Mouse (Mus musculus) cerebellum, adult 9-10 months (tissue): ENCODE measurements at regions not wholly inside any gene's neighbourhood (a gene's known extent, or its start where the extent isn't known, plus 50 kb on each side); places are given as distances from the start of the nearest gene placed in this dataset.

ENCODE experiments used
- DNase-seq: peaks from one replicate; pipeline ENCODE4 v3.0.0; 2022

DNA sequence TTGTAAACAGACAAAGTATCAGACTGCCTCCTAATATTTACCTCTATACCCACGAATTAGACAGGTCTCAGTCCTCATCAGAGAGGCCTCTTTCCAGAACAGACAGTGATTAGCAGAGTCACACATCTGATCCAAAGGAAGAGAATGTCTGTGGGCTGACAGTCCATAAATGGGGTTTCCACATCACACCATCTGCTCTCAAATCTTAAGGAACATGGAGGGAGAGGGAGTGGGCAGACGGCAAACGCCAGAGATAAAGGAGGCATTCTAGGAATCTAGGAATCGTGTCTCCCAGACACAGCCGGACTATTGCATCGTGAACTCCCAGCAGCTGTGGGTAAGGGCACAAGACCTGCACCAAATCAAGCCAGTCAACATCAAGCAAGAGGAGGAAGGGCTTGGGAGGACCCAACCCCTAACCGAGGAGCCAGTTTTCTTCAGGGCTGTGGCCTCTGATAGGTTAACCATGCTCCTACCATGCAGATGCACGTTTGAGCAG is 219.8 kb downstream of the Setd4 start:
- no peak for DNase-seq

DNA sequence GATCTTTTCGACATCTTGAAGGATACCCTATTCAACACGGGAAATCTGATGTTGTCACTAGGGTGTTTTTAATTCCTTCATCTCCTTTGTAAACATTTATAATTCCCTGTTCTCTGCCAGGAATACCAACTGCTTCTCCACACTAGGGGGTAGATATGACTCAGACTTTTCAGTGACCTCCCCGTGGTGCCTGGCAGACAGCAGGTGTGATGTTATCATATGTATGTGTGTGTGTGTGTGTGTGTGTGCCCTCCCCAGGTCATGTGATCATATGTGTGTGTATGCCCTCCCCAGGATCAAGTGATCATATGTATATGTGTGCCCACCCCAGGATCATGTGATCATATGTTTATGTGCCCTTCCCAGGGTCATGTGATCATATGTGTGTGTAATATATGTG is 220.9 kb downstream of the Setd4 start:
- DNase-seq, result no peak

DNA sequence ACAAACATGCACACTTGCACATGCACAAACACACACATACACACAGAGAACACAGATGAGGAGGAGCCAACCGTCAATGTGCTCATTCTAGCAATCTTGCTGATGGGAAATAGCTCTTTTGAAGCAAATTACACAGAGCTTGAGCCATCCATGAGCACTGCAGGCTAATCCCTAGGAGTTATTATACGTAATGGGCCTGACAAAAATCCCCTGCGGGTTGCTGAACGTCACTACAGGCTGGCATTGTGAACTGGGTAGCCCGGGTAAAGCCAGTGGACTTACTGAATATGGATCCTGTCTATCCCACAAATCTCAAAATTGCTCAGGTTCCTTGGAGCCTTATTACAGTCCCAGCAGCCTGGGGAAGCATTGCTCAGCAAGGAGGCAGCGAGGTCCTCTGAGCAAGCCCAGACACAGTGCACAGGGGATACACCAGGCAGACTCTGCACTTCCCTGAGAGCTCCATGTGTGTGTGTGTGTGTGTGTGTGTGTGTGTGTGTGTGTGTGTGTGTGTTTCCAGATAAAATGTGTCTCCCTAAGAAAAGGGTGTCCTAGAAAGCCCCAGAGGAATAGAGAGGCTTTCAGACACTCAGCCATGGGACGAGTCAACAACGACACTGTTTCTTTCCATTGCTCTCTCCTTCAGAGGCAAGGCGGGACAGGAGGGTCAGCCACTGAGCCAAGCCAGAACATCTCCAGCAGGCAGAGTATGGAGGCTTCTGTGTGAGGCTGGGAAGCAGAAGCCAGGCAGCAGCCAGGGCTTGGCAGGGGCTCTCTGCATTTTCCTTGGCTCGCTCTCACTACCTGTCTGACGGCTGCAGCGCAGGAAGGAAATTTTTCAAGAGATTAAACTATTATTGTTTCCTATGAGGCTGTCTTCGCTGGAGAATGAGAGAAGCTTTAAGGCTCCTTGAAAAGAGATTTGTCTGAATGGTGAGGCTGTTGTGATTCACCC is 222.9 kb downstream of the Setd4 start:
- DNase-seq, result no peak

DNA sequence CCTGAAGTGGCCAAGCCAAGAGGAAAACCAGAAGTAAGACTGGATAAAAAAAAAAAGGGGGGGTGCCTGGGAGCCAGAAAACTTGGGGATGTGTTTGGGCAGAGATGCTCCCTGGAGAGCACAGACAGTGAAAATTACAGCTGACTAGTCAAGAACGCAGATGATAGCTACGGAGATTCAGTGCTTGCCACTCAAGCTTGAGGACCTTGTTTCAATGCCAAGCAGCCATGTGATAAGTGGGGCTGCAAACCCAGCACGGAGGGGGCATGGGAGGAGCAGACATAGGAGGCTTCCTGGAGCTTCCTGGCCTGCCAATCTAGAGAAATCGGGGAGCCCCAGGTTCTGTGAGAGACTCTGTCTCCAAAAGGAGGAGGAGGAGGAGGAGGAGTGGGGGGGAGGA is 223.7 kb downstream of the Setd4 start:
- no peak for DNase-seq

DNA sequence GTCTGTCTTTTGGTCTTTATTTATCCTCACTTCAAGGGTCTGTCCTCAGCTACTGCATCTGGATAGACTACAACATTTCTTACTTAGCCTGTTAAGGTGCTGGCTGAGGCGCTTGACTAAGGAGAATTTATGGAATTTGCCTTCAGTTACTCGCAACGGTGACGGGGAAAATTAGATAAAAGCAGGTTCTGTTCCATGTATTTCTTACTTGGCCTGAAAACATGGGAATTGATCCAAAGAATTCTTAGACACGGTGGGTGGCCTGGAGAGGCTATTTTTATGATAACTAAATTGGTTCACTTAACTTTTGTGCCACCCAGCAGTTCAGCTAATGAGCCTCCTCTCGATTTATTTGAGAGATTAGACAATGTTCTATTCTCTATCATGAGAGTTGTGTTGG is 224.3 kb downstream of the Setd4 start:
- no peak for DNase-seq

DNA sequence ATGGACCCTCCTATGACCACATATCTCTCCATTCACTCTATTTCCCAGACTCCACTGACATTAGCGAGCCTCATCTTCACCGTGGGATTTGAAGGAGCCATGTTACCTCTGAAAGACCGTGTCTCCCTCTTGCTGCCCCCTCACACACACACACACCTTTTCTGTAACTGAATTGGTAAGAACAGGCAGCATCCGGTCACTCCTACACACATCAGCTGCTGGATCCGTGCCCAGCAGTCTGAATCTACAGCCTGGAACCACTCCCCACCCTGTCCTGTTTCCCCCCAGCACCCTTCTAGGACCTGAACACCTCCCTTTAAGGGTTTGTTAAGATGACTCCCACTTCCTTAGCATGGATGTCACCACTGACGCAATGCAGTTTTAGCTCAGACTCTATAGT is 229.2 kb downstream of the Setd4 start:
- no peak for DNase-seq

DNA sequence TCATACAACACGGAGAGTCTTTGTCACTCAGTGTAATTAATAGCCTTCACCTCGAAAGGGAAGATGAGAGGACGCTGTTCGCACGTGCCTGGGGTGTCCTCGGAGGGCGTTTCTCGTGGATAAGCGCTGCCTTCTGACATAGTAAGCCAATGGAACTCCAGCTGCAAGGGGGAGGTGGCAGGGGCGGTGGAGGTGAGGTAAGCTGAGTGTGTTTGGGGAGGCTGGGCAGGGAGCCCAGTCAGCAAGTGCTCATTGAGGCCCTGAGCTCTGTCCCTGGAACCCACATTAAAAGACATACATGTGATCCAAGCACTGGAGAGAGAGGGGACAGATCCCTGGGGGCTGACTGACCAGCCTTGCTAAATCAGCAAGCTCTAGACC is 234.1 kb downstream of the Setd4 start:
- DNase-seq, result no peak

DNA sequence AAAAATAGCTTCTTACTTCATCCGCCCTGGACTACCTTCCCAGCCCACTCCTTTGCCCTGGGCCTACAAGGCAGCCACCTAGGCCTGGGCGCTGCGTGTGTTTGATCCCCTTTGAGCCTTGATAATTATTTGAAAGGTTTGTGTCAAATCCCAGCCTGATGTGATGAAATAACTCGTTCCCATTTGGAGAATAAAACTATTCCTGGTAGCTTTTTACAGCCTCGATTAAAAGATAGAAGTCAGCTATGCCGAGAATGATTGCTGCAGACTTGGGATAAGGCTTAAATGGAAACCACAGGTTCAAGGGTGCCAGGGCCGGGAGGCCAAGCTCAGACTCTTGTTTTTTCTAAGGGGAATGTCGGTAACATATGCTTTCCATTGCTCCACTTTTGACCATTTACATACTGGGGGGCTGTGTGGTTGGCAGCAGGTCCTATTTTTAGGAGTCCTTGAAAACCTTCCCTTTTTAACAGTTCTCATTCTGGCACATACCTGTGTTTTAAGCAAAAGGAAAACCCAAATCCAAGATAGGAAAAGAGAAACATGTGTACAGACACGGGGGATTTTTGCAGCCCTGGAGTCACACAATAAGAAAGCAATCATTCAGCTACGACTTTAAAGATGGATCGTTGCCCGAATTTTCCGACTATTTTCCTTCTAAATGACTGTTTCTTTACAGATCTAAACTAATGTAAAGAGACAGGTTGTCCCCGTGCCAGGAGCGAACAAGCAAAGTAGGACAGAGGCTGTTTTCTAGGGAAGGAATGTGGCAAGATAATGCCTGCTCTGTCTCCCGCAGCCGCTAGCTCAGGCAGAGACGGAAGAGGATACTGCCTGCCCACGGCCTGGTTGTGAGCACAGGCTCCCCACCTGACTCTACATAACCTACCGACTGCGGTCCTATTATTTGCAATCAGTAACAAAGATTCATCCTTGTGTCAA is 234.8 kb downstream of the Setd4 start:
- no peak for DNase-seq

DNA sequence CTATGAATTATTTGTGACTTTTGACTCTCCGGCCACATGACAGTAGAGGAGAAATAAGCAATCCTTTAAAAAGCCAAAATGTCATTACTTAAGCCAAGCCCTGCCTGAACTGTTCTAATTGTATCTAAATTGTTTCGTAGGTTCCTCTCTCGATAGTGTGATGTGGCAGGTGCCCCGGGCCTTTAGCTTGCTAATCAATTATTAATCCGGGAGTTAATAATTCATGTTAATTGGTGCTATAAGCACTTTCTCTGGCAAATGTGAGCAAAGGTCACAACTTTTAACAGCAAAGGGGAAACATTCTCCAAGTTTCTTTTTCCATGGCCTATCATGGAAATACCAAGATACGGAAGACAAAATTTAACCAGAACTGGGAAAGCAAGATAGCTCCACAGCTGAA is 235.9 kb downstream of the Setd4 start:
- no peak for DNase-seq

DNA sequence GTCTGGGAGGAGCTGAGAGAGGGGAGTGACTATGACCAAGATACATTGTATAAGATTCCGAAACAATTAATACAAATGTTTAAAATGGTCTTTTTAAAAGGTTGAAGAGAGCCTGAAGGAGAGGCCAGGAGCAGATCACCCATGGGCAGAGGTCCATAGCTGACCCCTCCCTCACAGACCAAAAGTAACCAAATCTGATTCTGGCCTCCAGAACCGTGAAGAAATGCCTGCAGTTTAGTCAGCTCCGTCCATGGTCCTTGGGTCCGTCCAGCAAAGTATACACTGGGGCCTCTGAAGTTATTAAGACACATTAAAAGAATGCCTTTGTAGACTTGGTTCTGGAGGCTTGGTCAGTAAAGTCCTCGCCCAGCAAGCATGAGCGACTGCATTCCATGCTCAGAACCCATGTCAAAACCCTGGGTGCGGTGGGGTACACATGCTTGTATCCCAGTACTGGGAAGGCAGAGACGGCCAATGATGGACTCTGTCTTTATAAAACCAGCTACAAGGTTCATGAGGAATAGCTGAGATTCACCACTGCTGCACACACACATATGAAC is 236.5 kb downstream of the Setd4 start:
- DNase-seq, result no peak

DNA sequence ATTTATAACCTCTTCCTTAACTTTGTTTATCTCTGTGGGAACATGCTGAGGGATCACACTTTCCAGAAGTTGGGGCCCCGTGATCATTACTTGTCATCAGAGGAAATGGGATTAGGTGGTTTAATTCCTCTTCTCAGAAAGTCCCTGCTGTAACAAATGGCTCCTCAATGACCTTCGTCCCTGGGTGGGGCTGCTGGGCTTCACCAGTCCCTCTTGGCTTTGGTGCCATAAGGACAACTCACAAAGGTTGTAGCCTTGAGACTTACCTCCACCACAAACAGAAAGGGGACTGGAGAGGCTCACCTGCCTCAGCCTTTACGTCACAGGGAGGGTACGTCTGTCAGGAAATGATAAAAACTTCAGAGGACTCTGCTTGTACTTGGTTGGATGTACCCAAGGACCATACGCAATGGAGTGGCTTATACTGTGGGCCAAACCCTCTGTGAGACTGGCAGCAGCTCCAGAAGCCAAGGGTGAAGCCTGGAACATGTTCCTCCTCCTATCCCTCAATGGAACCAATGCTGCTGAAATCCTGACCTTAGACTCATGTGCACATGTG is 237.4 kb downstream of the Setd4 start:
- no peak for DNase-seq

DNA sequence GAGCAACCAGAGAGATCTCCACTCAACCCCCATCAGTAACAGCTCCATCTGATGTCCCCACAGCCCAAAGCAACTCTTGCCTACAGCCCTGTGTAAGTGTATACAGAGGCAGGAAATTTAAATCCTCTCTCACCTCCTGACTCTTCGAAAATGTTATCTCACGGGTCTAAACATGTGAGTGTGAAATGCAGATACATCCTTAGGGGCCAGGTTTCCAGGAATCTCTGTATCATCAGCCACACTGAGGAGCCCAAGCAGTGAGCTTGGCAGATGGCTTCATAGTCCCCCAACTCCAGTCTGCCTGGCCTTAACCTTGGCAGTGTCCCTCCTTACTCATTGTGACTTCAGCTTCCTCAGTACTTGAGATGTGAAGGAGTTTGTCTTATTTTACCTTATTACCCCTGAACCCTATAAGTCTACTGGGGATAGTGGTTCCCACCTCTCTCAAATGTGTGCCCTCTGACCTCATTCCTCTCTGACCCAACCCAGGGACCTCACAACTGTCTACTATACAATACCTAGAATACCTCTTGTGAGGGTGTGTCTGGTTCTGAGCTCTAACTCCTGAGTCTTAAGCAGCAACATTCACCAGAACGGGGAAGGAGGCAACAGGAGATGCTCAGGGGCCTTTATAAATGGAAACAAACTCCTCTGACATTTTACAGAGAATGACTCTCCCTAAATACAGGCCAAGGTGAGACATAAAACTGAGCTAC is 238.5 kb downstream of the Setd4 start:
- DNase-seq, result no peak

DNA sequence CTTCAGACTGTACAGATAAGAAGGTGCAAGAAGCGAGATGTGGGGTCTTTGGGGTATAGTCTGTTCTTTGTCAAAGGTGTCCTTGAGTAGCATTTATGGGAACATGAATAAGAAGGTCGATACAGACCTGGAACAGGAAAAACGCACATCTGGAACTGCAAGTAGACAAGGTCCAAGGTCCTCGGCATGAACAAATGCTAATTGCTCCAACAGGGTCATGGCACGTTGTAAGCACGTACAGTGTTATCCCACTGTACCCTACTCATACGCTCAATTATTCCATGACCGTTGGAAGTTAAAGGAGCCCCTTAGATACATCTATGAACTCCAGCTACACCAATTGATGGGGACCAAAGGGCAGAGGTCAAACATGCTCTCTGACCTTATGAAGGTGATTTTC is 244.1 kb downstream of the Setd4 start:
- DNase-seq, result no peak

DNA sequence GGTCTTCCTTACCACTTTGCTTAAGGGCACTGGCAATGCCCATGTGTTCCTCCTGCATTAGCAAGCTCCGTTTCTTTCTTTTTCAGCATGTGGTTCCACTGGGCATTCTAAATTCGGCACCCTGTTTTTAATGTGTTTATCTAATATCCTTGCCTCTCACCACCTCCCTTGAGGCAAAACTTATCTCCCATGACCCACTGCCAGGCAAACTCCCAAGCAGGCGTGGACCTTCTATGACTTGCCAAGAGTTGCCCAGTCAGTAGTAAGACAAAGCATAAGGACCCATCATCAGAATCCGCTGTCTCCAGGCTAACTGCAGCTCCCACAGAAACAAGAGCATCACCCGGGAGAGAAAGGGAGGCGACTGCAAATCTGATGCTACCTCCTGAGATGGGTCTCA is 245.2 kb downstream of the Setd4 start:
- DNase-seq, result no peak

DNA sequence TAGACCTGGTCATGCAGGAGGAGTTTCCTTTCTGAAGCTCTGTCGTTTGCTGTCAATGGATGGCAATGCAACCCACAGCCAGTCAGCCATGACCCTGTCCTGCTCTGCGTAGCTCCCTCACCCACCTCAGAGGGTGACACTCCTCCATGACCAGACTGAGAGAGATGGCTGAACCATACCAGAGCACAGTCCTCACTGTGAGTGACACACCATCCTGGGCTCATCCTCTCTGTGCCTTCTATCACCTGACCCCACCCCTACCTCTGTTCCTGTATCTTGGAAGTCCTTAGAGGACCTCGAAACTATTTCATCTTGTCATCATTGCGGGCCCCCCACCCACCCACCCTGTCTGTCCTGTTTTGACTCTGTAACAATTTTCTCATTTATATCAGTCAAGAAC is 245.7 kb downstream of the Setd4 start:
- no peak for DNase-seq

DNA sequence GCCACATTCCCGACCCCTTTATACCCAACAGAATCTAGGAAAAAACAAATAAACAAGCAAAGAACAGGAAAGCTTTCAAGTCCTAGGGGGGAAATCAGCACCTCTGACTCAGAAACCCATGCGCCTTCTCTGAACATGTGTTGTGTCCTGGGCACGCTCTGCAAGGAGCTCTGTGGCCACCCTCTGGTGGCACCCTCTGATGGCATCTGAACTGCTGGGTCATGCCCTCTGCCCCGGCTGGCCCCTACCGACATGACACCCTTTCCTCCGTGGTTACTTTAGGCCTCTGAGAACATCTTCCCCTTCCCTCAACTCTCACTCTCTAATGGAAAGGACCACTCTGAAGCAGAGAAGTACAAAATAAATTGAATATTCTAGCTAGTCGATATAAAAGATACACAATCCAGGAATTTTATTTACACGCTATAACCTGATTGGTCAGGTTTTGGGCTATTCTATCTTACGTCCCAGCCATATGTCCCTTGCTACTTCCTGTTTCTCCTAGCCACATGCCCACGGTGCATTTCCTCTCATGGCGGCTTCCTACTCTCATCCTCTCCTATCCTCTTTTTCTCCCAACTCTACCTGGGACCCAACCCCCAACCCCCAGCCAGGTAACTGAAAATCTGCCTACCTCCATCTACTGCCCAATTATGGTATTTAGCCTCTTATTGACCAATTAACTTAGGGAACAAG is 248.5 kb downstream of the Setd4 start:
- no peak for DNase-seq

DNA sequence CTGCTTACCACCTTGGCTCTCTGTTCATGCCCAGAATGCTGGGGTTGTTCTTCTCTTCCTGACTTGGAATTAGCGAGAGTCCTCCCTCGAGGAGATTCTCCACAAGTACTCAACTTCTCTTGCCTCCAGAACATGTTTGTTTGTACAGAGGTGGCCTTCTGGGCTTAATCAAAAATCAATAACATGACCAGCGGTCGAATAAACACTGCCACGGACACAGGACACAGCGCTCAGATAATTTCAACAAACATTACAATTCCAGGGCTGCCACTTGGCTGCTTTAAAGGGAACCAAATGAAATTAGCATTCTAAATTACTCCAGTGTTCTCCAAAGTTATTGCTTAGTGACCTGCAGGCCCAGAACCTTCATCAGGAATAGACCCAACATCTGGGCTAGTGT is 249.9 kb downstream of the Setd4 start:
- no peak for DNase-seq

DNA sequence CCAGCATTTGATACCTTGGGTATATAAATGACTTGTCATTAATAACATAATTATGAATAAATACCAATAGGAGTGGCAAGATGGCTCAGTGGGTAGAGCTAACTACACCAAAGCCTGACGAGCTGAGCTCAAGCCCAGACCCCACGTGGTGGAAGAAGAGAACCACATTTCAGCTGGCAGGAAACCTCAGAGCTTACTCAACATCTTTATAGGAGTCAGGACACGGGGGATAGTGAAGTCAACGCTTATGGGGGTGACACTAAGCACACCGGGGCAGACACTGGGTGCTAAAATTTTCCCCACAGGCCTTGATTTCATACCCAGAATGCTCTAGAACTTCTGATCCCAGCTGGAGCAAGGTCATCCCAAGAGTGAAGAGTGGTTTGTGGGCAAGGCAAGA is 259.3 kb downstream of the Setd4 start:
- no peak for DNase-seq

DNA sequence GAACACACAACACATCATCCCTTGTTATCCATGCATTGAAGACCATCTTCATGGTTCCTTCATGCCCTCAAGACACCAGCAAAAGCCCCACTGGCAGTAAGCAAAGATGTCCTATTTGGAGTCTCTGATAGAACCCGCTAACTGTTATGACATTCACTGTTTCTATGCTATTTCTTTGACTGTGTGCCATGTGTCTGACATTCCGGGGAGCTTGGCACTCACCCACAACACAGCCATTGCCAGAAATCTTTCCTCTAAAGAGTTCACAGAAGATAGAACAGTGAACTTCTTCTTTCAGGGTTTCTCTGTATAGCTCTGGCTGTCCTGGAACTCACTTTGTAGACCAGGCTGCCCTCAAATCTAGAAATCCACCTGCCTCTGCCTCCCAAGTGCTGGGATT is 261.2 kb downstream of the Setd4 start:
- DNase-seq, result no peak

DNA sequence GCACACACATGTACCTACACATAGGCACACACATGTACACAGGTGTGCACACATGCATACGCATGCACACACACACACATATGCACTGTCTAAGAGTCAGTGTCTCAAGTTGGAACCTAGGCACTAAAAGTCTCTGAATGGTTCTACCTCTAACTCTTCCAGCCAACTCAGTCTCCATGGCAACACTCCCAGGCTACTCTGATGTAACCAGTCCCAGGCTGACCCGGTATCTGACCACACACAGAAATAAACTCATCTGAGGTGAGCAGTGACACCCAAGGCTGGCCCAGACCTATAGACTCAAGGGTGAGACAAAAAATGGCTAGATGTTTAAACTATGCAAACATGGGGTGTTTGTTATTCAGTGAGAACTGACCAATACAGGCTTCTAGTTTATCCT is 262.1 kb downstream of the Setd4 start:
- no peak for DNase-seq

DNA sequence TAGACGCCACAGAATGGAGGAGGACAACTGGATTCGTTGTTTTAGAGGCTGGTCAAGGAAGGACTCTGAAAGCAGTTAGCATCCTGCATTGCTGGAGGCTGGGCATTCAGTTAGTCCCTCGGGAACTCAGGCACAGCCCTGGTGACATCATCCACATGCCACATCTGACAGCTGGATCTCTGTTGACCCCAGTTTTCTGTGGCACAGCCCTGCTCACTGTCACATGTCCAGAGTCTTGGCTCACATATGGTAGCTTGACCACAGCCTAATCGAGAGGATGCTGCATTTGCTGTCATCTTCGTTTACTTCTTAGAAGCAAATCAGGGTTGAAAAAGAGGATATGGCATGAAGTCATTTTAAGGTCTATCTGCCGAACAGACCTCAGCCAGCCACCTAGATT is 265.1 kb downstream of the Setd4 start:
- DNase-seq, result no peak
